Mouse (Mus musculus) thymus, adult 2 months (tissue): ENCODE measurements around the gene Igf1r. TPM values are rescaled to one million over a fixed set of nuclear protein-coding genes. Genes with fewer than 3 reads are reported as not detected.

Experiments
- DNase-seq: peaks from one replicate; pipeline ENCODE4 v3.0.0; 2021
- H3K27ac ChIP-seq: fragments of 200-500 bp; 2 replicates; pipeline ENCODE4 v1.5.1; 2012; ENCODE audit warnings: low read length, control low read depth; ENCODE audit not compliant: control insufficient read depth, insufficient read depth
- H3K27me3 ChIP-seq: fragments of 200-500 bp; 2 replicates; pipeline ENCODE4 v1.6.1; 2012; ENCODE audit warnings: mild to moderate bottlenecking, low read length, moderate library complexity, mixed read lengths; ENCODE audit not compliant: control insufficient read depth, insufficient read depth
- H3K36me3 ChIP-seq: fragments of 200-500 bp; 2 replicates; pipeline ENCODE4 v1.6.1; 2012; ENCODE audit warnings: mild to moderate bottlenecking, low read length, moderate library complexity; ENCODE audit not compliant: control insufficient read depth, insufficient read depth
- H3K4me1 ChIP-seq: fragments of 200-500 bp; replicated peaks from 2 replicates; pipeline ENCODE4 v1.6.1; 2012; ENCODE audit warnings: low read length; ENCODE audit not compliant: control insufficient read depth, insufficient read depth
- H3K4me3 ChIP-seq: fragments of 200-500 bp; 2 replicates; pipeline ENCODE4 v1.5.1; 2012; ENCODE audit warnings: mild to moderate bottlenecking, low read length, control low read depth, moderate library complexity; ENCODE audit not compliant: control insufficient read depth, insufficient read depth
- CTCF ChIP-seq: fragments of 200-500 bp; IDR thresholded peaks from 2 replicates; pipeline ENCODE4 v1.5.1; 2012; ENCODE audit warnings: mild to moderate bottlenecking, control low read depth, low read length, moderate library complexity, borderline replicate concordance; ENCODE audit not compliant: control insufficient read depth, poor library complexity, insufficient read depth; ENCODE audit errors: extremely low read depth
- POLR2A ChIP-seq: fragments of 200-500 bp; IDR thresholded peaks from 2 replicates; pipeline ENCODE4 v1.6.1; 2012; ENCODE audit warnings: mild to moderate bottlenecking, low read length, control low read depth, moderate library complexity; ENCODE audit not compliant: control insufficient read depth, poor library complexity, insufficient read depth; ENCODE audit errors: extremely low read depth
- WGBS: fragments of 180-500 bp; shearing (Covaris S2); methylation state at CpG from one replicate; pipeline ENCODE4 v1.1.7; 2018; 5-methylcytosine and 5-hydroxymethylcytosine counted together
- polyA plus RNA-seq: library from polyadenylated mRNA; depleted of rRNA; stranded (reverse); fragments of >200 nt; gene quantifications from 2 replicates; pipeline ENCODE4 v1.2.3, GENCODE M21; 2012

Gene Igf1r
- polyA plus RNA-seq, 1 experiment: 9.2 TPM

- no peak overlapping the region for H3K4me3 ChIP-seq
- no peaks in the 10 kb centered on the region for H3K27me3 ChIP-seq
- DNase-seq: no peak
- 37% methylated on average over 6 of the region's 6 CpGs for WGBS
- H3K4me1 ChIP-seq: peaks cover 28% of the 10 kb centered on the region
- H3K36me3 ChIP-seq: no peaks in the 10 kb centered on the region; the same call in 1 of the 2 replicates
- no peak for TF ChIP-seq POLR2A
- no peak for TF ChIP-seq CTCF
- H3K27ac ChIP-seq: no peak overlapping the region
These were observed 256.4 kb downstream of the Igf1r start for GRCm38 (mm10) chr7:68209039-68209438.

GRCm38 (mm10) chr7:68210417-68210816 is 257.8 kb downstream of the Igf1r start:
- TF ChIP-seq POLR2A (no peak), CTCF (no peak)
- Histone ChIP-seq H3K4me1 (peaks cover 24% of the 10 kb centered on the region), H3K36me3 (no peaks in the 10 kb centered on the region; the same call in 1 of the 2 replicates), H3K4me3 (no peak overlapping the region), H3K27me3 (no peaks in the 10 kb centered on the region), H3K27ac (no peak overlapping the region)
- WGBS: 84% methylated on average over 4 of the region's 4 CpGs
- no peak for DNase-seq

GRCm38 (mm10) chr7:68211883-68212282 is 259.3 kb downstream of the Igf1r start:
- 97% methylated on average over 7 of the region's 7 CpGs for WGBS
- H3K4me3 ChIP-seq: no peak overlapping the region
- no peaks in the 10 kb centered on the region; the same call in 1 of the 2 replicates for H3K36me3 ChIP-seq
- H3K27me3 ChIP-seq: no peaks in the 10 kb centered on the region
- no peak for DNase-seq
- peaks cover 12% of the 10 kb centered on the region for H3K4me1 ChIP-seq
- no peak for TF ChIP-seq POLR2A
- no peak for TF ChIP-seq CTCF
- no peak overlapping the region for H3K27ac ChIP-seq

GRCm38 (mm10) chr7:68213842-68214241 is 261.2 kb downstream of the Igf1r start:
- DNase-seq: no peak
- H3K27ac ChIP-seq: no peak overlapping the region
- no peaks in the 10 kb centered on the region for H3K36me3 ChIP-seq
- 85% methylated on average over 5 of the region's 5 CpGs for WGBS
- TF ChIP-seq POLR2A (no peak), CTCF (no peak)
- H3K4me3 ChIP-seq: no peak overlapping the region
- 0 out of 2 replicates have a peak, but pooled peaks cover 2% of the 10 kb centered on the region for H3K4me1 ChIP-seq
- H3K27me3 ChIP-seq: no peaks in the 10 kb centered on the region

- no peak for DNase-seq
- H3K36me3 ChIP-seq: no peaks in the 10 kb centered on the region
- no peak overlapping the region for H3K4me3 ChIP-seq
- H3K27me3 ChIP-seq: no peaks in the 10 kb centered on the region
- TF ChIP-seq CTCF (no peak), POLR2A (no peak)
- WGBS: 95% methylated on average over 18 of the region's 18 CpGs
- peaks cover 7% of the 10 kb centered on the region for H3K4me1 ChIP-seq
- no peak overlapping the region for H3K27ac ChIP-seq
These were observed 263.0 kb downstream of the Igf1r start for GRCm38 (mm10) chr7:68215522-68216070.

- WGBS: 89% methylated on average over 11 of the region's 11 CpGs
- no peak for TF ChIP-seq CTCF
- TF ChIP-seq POLR2A: no peak
- no peak for DNase-seq
- Histone ChIP-seq H3K36me3 (no peaks in the 10 kb centered on the region), H3K4me3 (no peak overlapping the region), H3K27ac (no peak overlapping the region), H3K27me3 (no peaks in the 10 kb centered on the region), H3K4me1 (peaks cover 36% of the 10 kb centered on the region)
These were observed 266.3 kb downstream of the Igf1r start for GRCm38 (mm10) chr7:68218879-68219278.
